Mouse (Mus musculus) ES-E14 (cell line): ENCODE data around the gene Sipa1l2. TPM values are rescaled to one million over a fixed set of nuclear protein-coding genes. Genes with fewer than 3 reads are reported as not detected.

ENCODE experiments used
- DNase-seq: peaks from one replicate; pipeline ENCODE4 v3.0.0-alpha.2; 2013; ENCODE audit warnings: low read depth, low spot score
- H3K27ac ChIP-seq: 2 replicates; pipeline ENCODE4 v1.5.1; 2012; ENCODE audit warnings: low read depth, mild to moderate bottlenecking, low read length, moderate library complexity, mixed read lengths; ENCODE audit not compliant: poor library complexity, insufficient read depth, severe bottlenecking
- H3K36me3 ChIP-seq: 2 replicates; pipeline ENCODE4 v1.6.1; 2012; ENCODE audit warnings: mild to moderate bottlenecking, low read length, moderate library complexity, mixed read lengths; ENCODE audit not compliant: control insufficient read depth, poor library complexity, insufficient read depth, severe bottlenecking
- H3K4me1 ChIP-seq, 2 experiments: fragments of 150-350 bp in 1 of 2; sonication (generic) in 1 of 2; 2 replicates each; pipeline ENCODE4 v1.6.1; 2012; ENCODE audit warnings: low read length in 2 of 2, mild to moderate bottlenecking in 1 of 2, mixed read lengths in 1 of 2; ENCODE audit not compliant: control insufficient read depth in 2 of 2, insufficient read depth in 2 of 2, poor library complexity in 1 of 2
- H3K4me3 ChIP-seq, 2 experiments: fragments of 150-350 bp in 1 of 2; sonication (generic) in 1 of 2; 2 replicates each; pipeline ENCODE4 v1.5.1; 2012; ENCODE audit warnings: low read length in 2 of 2, low read depth in 1 of 2, mild to moderate bottlenecking in 1 of 2, mixed read lengths in 1 of 2; ENCODE audit not compliant: insufficient read depth in 1 of 2, poor library complexity in 1 of 2, severe bottlenecking in 1 of 2
- H3K9ac ChIP-seq: 2 replicates; pipeline ENCODE4 v1.6.1; 2012; ENCODE audit warnings: low read depth, mild to moderate bottlenecking, low read length, mixed read lengths; ENCODE audit not compliant: poor library complexity, insufficient read depth, severe bottlenecking
- H3K9me3 ChIP-seq: fragments of 150-350 bp; sonication (generic); 2 replicates; pipeline ENCODE4 v1.6.1; 2012; ENCODE audit warnings: low read depth, mild to moderate bottlenecking, low read length; ENCODE audit not compliant: control insufficient read depth, insufficient read depth
- CHD2 ChIP-seq: IDR thresholded peaks from 2 replicates; pipeline ENCODE4 v1.6.1; 2014; ENCODE audit warnings: mild to moderate bottlenecking, low read depth, low read length, inconsistent platforms
- HCFC1 ChIP-seq: IDR thresholded peaks from 2 replicates; pipeline ENCODE4 v1.6.1; 2012; ENCODE audit warnings: low read length, inconsistent platforms, borderline replicate concordance; ENCODE audit not compliant: insufficient read depth
- MAFK ChIP-seq: IDR thresholded peaks from 2 replicates; pipeline ENCODE4 v1.6.1; 2014; ENCODE audit warnings: mild to moderate bottlenecking, low read depth, low read length, inconsistent platforms; ENCODE audit not compliant: insufficient read depth
- ZC3H11A ChIP-seq: IDR thresholded peaks from 2 replicates; pipeline ENCODE4 v1.6.1; 2012; ENCODE audit warnings: low read depth, mild to moderate bottlenecking, inconsistent platforms, low read length, borderline replicate concordance
- ZNF384 ChIP-seq: IDR thresholded peaks from 2 replicates; pipeline ENCODE4 v1.6.1; 2012; ENCODE audit warnings: low read depth, low read length, inconsistent platforms
- in situ Hi-C, 2 experiments: fragments of 600-800 bp; cut with MboI; formaldehyde crosslinking; loops; one replicate each; pipeline ENCODE4 v1.15.1; 2025; ENCODE audit warnings: low sequenced_read_pairs in 2 of 2, inconsistent platforms in 1 of 2; ENCODE audit not compliant: unreplicated experiment in 2 of 2
- total RNA-seq: library from RNA; depleted of rRNA; stranded (reverse); fragments of 300-350 nt; gene quantifications from 2 replicates; pipeline ENCODE4 v1.2.3, GENCODE M21; 2012

Gene Sipa1l2
- total RNA-seq, 1 experiment: 19.0 TPM

GRCm38 (mm10) chr8:125607714-125608223 is 38.2 kb upstream of the Sipa1l2 start:
- Histone ChIP-seq H3K9me3 (no peaks in the 10 kb centered on the region), H3K27ac (no peak overlapping the region), H3K4me3 (no peak overlapping the region), H3K4me1 (peaks cover 2 to 10% of the 10 kb centered on the region in 2 experiments; a peak in 1 of 4 replicates), H3K36me3 (no peaks in the 10 kb centered on the region), H3K9ac (no peak overlapping the region)
- DNase-seq: no peak
- no peak for TF ChIP-seq HCFC1
- no peak for TF ChIP-seq ZC3H11A
- no peak for TF ChIP-seq ZNF384
- no peak for TF ChIP-seq CHD2
- no peak for TF ChIP-seq MAFK
- in situ Hi-C loops: no loop called here

- H3K9me3 ChIP-seq: no peaks in the 10 kb centered on the region
- H3K27ac ChIP-seq: no peak overlapping the region
- in situ Hi-C loops: no loop called here
- H3K4me3 ChIP-seq: no peak overlapping the region
- H3K4me1 ChIP-seq: peaks cover 2 to 10% of the 10 kb centered on the region in 2 experiments; a peak in 1 of 4 replicates
- H3K9ac ChIP-seq: no peak overlapping the region
- H3K36me3 ChIP-seq: no peaks in the 10 kb centered on the region
- no peak for TF ChIP-seq ZC3H11A
- TF ChIP-seq MAFK: no peak
- no peak for TF ChIP-seq ZNF384
- TF ChIP-seq HCFC1: no peak
- no peak for TF ChIP-seq CHD2
- no peak for DNase-seq
Measured at GRCm38 (mm10) chr8:125606937-125607336, 37.3 kb upstream of the Sipa1l2 start.

GRCm38 (mm10) chr8:125604817-125605512 is 35.4 kb upstream of the Sipa1l2 start:
- H3K9me3 ChIP-seq: no peaks in the 10 kb centered on the region
- no peaks in the 10 kb centered on the region for H3K36me3 ChIP-seq
- TF ChIP-seq CHD2 (no peak), MAFK (no peak), HCFC1 (no peak), ZC3H11A (no peak), ZNF384 (no peak)
- no peak overlapping the region for H3K9ac ChIP-seq
- no peak overlapping the region for H3K4me3 ChIP-seq
- no peak for DNase-seq
- H3K4me1 ChIP-seq: peaks cover 2 to 10% of the 10 kb centered on the region in 2 experiments; a peak in 1 of 4 replicates
- in situ Hi-C loops: no loop called here
- H3K27ac ChIP-seq: no peak overlapping the region; the same call in 1 of the 2 replicates

GRCm38 (mm10) chr8:125604213-125604816 is 34.7 kb upstream of the Sipa1l2 start:
- Histone ChIP-seq H3K36me3 (no peaks in the 10 kb centered on the region), H3K4me3 (no peak overlapping the region), H3K4me1 (peaks cover 2 to 10% of the 10 kb centered on the region in 2 experiments; a peak in 1 of 4 replicates), H3K9ac (no peak overlapping the region), H3K27ac (no peak overlapping the region), H3K9me3 (no peaks in the 10 kb centered on the region)
- DNase-seq: no peak
- TF ChIP-seq MAFK (no peak), ZNF384 (no peak), CHD2 (no peak), HCFC1 (no peak), ZC3H11A (no peak)
- in situ Hi-C loops: no loop called here
